Mouse (Mus musculus) forebrain, embryonic 13.5 days (tissue): ENCODE measurements around the gene Zkscan6. TPM values are rescaled to one million over a fixed set of nuclear protein-coding genes. Genes with fewer than 3 reads are reported as not detected.

Source experiments
- ATAC-seq: fragments of 200-750 bp; cut with Nextera tagmentation; 2 replicates; pipeline ENCODE4 v1.8.0; 2017
- H3K27ac ChIP-seq: fragments of 300-500 bp; sonication (generic); 2 replicates; pipeline ENCODE4 v1.5.1; 2015; ENCODE audit warnings: inconsistent platforms, mild to moderate bottlenecking, moderate library complexity
- H3K27me3 ChIP-seq: fragments of 300-500 bp; sonication (generic); 2 replicates; pipeline ENCODE4 v1.6.1; 2015; ENCODE audit warnings: mild to moderate bottlenecking, inconsistent platforms
- H3K36me3 ChIP-seq: fragments of 300-500 bp; sonication (generic); 2 replicates; pipeline ENCODE4 v1.6.1; 2015; ENCODE audit warnings: mild to moderate bottlenecking, inconsistent platforms; ENCODE audit not compliant: poor library complexity, severe bottlenecking
- H3K4me1 ChIP-seq: fragments of 300-500 bp; sonication (generic); 2 replicates; pipeline ENCODE4 v1.6.1; 2015; ENCODE audit warnings: inconsistent platforms
- H3K4me2 ChIP-seq: fragments of 300-500 bp; sonication (generic); 2 replicates; pipeline ENCODE4 v1.6.1; 2015; ENCODE audit warnings: inconsistent platforms, mild to moderate bottlenecking, moderate library complexity
- H3K4me3 ChIP-seq: fragments of 300-500 bp; sonication (generic); 2 replicates; pipeline ENCODE4 v1.5.1; 2015; ENCODE audit warnings: mild to moderate bottlenecking, inconsistent platforms
- H3K9ac ChIP-seq: fragments of 300-500 bp; sonication (generic); 2 replicates; pipeline ENCODE4 v1.6.1; 2015; ENCODE audit warnings: mild to moderate bottlenecking, inconsistent platforms
- H3K9me3 ChIP-seq: fragments of 300-500 bp; sonication (generic); replicated peaks from 2 replicates; pipeline ENCODE4 v1.6.1; 2016; ENCODE audit warnings: inconsistent platforms
- WGBS: fragments of 180-500 bp; shearing (Covaris S2); methylation state at CpG from one replicate; pipeline ENCODE4 v1.1.7; 2015; 5-methylcytosine and 5-hydroxymethylcytosine counted together
- polyA plus RNA-seq: library from polyadenylated mRNA; unstranded; fragments of >200 nt; fragmentation: Nextera tagmentation; extraction: Ambion mirVana; gene quantifications from 2 replicates; pipeline ENCODE4 v1.2.1, GENCODE M21; 2015

Gene Zkscan6
- polyA plus RNA-seq, 1 experiment from 2014 or later, result 19.3 TPM

DNA sequence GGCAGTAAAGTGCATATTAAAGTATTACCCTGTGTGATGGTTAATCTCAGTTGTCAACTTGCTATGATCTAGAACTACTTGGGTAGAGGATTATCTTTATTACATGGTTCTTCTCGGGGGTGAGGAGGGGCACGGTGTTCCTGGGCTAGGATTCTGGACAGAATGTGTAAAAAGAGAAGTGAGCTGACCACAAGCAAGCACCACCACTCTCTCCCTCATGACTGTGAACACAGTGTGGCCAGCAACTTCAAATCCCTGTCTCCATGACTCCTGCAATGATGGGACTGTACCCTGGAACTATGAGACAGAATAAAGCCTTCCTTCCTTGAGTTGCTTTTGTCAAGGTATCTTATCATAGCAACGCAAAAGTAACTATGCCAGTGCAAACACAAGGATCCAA is 25.4 kb upstream of the Zkscan6 start:
- no peak overlapping the region for H3K27ac ChIP-seq
- peaks cover 19% of the 10 kb centered on the region for H3K36me3 ChIP-seq
- no peak overlapping the region for H3K4me3 ChIP-seq
- WGBS, result 97% methylated on average over 3 of the region's 3 CpGs
- H3K4me1 ChIP-seq, result peaks cover 8% of the 10 kb centered on the region
- no peak for ATAC-seq
- H3K9me3 ChIP-seq, result no peaks in the 10 kb centered on the region
- H3K27me3 ChIP-seq, result no peaks in the 10 kb centered on the region
- no peak overlapping the region for H3K9ac ChIP-seq
- H3K4me2 ChIP-seq, result no peak overlapping the region

DNA sequence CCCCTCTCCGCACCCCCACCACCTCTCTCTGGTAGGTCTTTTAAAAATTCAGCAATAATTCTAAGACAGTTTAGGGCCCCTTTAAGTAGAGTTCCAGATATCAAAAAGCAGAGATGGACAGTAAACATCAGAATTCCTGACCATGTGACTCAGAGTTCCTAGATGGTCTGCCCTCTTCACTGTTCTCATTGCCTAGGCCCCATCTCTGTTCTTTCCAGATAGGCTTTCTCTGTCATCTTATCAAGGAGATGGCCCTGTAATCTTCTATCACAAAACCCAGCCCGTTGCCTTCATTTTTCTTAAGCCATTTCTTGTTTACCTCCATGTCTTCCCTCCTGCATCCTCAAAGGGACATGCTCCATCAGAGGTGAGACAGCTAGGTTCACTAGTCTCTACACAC is 20.8 kb upstream of the Zkscan6 start:
- Histone ChIP-seq H3K9me3 (no peaks in the 10 kb centered on the region), H3K4me1 (peaks cover 17% of the 10 kb centered on the region), H3K27me3 (no peaks in the 10 kb centered on the region), H3K36me3 (0 out of 2 replicates have a peak, but pooled peaks cover under 1% of the 10 kb centered on the region), H3K4me3 (peak overlapping the region; percentile 13; the same call in 1 of the 2 replicates), H3K9ac (no peak overlapping the region; the same call in 1 of the 2 replicates), H3K27ac (no peak overlapping the region), H3K4me2 (peak overlapping the region; percentile 82)
- 97% methylated on average over 2 of the region's 2 CpGs for WGBS
- no peak for ATAC-seq

DNA sequence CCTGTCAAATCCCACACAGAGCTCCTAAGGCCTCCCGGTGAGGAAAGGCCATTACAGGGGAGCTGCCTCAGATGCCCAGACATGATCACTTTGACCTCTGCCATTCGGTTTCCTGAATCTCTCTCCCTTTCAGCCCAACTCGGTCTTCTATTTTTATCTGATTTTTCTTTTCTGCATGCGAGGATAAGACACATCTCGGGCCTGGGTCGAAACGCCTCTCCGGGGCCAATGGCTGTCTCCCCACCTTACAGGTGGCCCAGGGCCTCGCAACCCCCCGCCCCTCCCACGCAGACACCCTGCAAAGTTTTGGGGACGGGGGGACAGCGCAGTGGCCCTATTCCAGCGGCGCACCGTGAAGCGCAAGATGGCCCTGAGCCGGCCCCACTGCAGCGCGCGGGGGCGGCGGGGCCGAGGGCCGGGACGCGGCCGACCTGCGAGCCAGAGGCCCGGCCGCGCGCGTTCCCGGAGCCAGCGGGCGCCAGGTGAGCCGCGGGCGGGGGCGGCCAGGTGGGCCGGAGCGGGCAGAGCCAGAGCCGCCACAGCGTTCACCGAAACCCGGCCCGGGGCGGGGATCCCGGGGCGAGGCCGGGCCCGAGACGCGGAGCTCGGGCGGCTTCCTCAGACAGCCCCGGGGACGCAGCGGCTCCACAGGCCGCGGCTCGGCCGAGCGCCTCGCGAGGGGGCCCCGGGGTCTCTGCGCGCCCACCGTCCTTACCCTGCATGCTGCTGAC is 19.4 kb upstream of the Zkscan6 start:
- Histone ChIP-seq H3K36me3 (no peaks in the 10 kb centered on the region), H3K9ac (peak overlapping the region; percentile 98), H3K4me2 (peak overlapping the region; percentile 82), H3K4me3 (peak overlapping the region; percentile 96), H3K4me1 (peaks cover 17% of the 10 kb centered on the region), H3K9me3 (no peaks in the 10 kb centered on the region), H3K27ac (peak overlapping the region; percentile 83), H3K27me3 (no peaks in the 10 kb centered on the region)
- WGBS, result under 1% methylated on average over 55 of the region's 71 CpGs
- peak; percentile 90 for ATAC-seq

DNA sequence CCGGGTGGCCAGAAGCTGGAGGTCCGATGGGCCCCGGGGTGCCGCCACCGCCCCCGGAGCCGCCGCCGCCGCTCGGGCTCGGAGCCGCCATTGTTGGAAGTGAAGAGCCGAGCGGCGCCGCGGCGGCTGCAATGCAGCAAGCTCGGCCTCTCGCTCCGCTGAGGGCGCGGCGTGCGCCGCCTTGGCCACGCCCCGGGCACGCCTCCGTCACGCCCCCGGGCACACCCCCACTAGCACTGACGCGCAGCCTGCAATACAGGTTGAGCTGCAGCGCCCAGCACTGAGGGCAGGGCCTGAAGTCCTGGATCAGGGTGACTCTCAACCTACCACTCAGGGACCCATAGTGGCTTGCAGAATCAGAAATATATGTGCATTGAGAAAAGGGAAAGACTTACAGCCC is 18.8 kb upstream of the Zkscan6 start, which contains the start of gene Map2k4:
Map2k4 (minus strand) TSS at position 144 of the 400 bp plus-strand sequence.
- Histone ChIP-seq H3K36me3 (no peaks in the 10 kb centered on the region), H3K4me1 (peaks cover 17% of the 10 kb centered on the region), H3K9ac (peak within 1 kb of the TSS; percentile 98), H3K9me3 (no peaks in the 10 kb centered on the region), H3K4me3 (peak within 1 kb of the TSS; percentile 96), H3K27ac (peak within 1 kb of the TSS; percentile 83), H3K27me3 (no peaks in the 10 kb centered on the region), H3K4me2 (peak within 1 kb of the TSS; percentile 82)
- peak; percentile 100 for ATAC-seq
- WGBS, result 0% methylated on average over 17 of the region's 36 CpGs

DNA sequence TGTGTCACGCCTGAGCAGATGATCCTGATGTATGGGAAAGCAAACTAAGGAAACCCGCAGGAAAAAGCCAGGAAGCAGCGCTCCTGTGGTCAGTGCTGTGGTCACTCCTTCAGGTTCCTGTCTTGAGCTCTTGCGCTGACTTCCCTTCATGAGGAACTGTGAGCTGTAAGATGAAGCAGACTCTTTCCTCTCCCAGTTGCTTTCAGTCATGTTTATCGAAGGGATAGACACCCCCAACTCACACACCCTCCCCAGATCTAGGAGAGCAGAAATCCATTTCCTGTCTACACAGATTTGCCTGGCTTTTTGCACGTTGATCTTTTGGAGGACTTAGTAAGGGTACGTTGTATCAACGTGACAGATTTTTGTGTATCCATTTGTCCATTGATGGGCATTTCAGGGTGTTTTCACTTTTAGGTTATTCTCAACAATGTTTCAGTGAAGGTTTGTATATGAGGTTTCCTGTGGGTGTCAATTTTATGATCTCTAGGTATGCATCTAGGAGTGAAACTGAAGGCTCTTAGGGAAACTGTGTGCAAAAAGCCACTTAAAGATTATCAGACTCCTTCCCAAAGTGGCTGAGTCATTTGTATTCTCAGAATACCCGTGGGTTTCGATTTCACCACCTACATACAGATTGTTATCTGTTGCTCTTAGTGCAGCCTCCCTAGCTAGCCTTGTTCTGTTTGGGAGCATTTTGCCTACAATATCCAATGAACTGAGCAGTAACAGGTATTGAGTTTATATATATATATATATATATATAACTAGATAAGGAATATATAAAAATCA is 12.4 kb upstream of the Zkscan6 start:
- no peak overlapping the region for H3K27ac ChIP-seq
- no peaks in the 10 kb centered on the region for H3K36me3 ChIP-seq
- no peak for ATAC-seq
- H3K4me1 ChIP-seq, result no peaks in the 10 kb centered on the region
- no peak overlapping the region for H3K4me3 ChIP-seq
- no peaks in the 10 kb centered on the region for H3K27me3 ChIP-seq
- H3K4me2 ChIP-seq, result no peak overlapping the region
- H3K9me3 ChIP-seq, result no peaks in the 10 kb centered on the region
- no peak overlapping the region for H3K9ac ChIP-seq
- WGBS, result 81% methylated on average over 10 of the region's 10 CpGs

DNA sequence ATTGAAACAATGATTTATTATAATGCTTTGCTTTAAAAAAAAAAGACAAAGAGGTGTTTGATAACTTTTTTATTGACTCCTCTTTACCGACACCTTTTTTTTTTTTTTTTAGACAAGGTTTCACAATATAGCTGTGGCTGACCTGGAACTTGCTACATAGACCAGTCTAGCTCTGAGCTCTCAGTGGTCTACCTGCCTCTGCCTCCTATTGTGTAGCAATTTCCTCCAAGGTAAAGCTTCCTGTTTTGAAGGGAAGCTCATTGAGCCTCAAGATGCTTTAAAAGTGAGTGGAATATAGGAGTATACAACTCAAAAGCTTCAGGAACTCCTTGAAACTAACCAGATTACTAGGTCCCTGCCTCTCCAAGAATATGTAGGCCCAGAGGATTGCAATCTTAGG is 11.1 kb upstream of the Zkscan6 start:
- H3K36me3 ChIP-seq, result no peaks in the 10 kb centered on the region
- H3K4me2 ChIP-seq, result no peak overlapping the region
- H3K9ac ChIP-seq, result no peak overlapping the region
- H3K27ac ChIP-seq, result no peak overlapping the region
- 81% methylated on average over 1 of the region's 1 CpGs for WGBS
- H3K9me3 ChIP-seq, result no peaks in the 10 kb centered on the region
- H3K4me3 ChIP-seq, result no peak overlapping the region
- ATAC-seq, result no peak
- H3K4me1 ChIP-seq, result no peaks in the 10 kb centered on the region
- H3K27me3 ChIP-seq, result no peaks in the 10 kb centered on the region

DNA sequence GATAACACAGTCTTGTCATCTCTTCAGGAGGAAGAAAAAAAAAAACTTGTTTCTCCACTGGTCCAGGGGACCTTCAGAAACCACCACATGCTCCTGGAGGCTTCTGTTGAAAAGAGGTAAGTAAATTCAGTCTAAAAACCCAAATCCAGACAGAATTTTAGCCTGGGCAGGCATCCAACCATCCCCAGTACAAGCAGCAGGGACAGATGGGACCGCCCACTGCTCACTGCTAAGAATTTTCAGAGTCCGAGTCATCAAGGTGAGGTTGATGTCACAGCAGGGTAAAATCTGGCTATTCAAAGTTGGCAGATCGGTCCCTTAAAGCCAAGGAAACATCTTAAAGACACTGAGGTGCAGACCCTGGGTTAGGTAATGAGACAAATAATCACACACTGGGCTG is 5.1 kb upstream of the Zkscan6 start:
- H3K27ac ChIP-seq, result no peak overlapping the region
- H3K9me3 ChIP-seq, result no peaks in the 10 kb centered on the region
- H3K9ac ChIP-seq, result no peak overlapping the region
- H3K27me3 ChIP-seq, result no peaks in the 10 kb centered on the region
- 63% methylated on average over 3 of the region's 3 CpGs for WGBS
- ATAC-seq, result no peak
- H3K36me3 ChIP-seq, result no peaks in the 10 kb centered on the region
- H3K4me2 ChIP-seq, result no peak overlapping the region
- 0 out of 2 replicates have a peak, but pooled peaks cover 7% of the 10 kb centered on the region for H3K4me1 ChIP-seq
- H3K4me3 ChIP-seq, result no peak overlapping the region

DNA sequence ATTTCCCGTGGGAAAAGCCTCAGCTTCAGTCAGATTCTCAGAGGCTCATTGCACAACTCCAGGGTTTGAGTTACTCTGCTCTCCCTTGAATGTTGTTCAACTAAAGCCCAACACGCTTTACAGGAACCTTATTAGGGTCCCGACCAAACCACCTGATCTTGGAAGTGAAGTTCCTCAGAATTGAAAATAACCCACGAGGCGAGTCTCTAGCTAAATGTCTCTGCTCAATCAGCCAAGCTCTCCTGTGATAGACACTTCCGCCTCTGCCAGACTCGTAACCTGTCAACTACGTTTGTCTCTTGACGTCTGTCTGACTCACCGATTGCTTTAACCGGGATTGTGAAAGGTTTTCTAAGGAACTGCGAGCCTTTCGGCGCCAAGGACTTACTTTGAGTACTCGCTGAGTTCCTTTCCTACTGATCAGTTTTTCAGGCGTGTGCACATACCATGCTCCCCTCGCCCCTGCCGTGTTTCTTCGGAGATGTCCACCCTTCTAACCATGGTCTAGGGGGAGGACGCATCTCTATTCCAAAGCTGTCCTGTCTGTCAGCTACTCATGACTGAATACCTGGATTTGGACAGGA is 562 bp upstream of the Zkscan6 start:
- Histone ChIP-seq H3K4me3 (peak overlapping the region; percentile 85), H3K4me1 (peaks cover 16% of the 10 kb centered on the region), H3K27ac (no peak overlapping the region), H3K4me2 (peak overlapping the region; percentile 91), H3K9ac (peak overlapping the region; percentile 85), H3K27me3 (no peaks in the 10 kb centered on the region), H3K9me3 (no peaks in the 10 kb centered on the region), H3K36me3 (no peaks in the 10 kb centered on the region)
- 1% methylated on average over 20 of the region's 20 CpGs for WGBS
- peak; percentile 2; the same call in 1 of the 2 replicates for ATAC-seq

DNA sequence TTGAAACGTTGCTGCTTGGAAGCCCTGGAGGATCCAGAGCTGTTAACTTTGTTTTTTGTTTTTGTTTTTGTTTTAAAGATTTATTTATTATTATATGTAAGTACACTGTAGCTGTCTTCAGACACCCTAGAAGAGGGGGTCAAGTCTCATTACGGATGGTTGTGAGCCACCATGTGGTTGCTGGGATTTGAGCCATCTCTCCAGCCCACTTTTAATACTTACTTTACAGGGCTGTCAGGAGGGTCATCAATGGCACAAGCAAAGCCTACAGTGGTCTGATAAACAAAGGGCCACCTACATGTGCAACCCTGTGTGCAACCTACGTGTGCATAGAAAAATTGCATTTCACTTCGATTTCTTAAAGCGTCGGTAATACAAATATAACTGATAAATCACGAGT is 626 bp downstream of the Zkscan6 start:
- Histone ChIP-seq H3K4me1 (peaks cover 22% of the 10 kb centered on the region), H3K9ac (peak overlapping the region; percentile 85), H3K4me3 (peak overlapping the region; percentile 85), H3K27ac (peak overlapping the region; percentile 54), H3K36me3 (no peaks in the 10 kb centered on the region), H3K27me3 (no peaks in the 10 kb centered on the region), H3K9me3 (no peaks in the 10 kb centered on the region), H3K4me2 (peak overlapping the region; percentile 91)
- peak; percentile 11; the same call in 1 of the 2 replicates for ATAC-seq
- 46% methylated on average over 7 of the region's 7 CpGs for WGBS

DNA sequence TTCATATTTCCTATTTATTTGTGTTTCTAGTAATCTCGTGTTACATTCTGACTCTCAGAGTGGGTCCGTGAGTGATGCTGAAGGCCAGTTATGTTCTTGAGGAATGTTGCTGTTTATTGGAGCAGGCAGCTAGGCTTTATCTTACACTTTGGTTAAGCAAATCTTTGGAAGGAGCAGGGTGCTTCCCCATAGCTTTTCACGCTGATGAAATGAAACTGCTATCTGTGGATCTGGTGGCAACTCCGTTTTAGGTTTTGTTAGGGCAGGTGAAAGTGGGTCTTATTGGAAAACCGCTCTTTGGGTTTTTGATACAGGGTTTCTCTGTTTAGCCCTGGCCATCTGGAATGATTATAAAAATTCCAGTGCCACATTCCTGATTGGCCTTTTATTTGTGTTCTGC is 5.1 kb downstream of the Zkscan6 start:
- H3K9me3 ChIP-seq, result no peaks in the 10 kb centered on the region
- no peak overlapping the region for H3K4me3 ChIP-seq
- H3K27me3 ChIP-seq, result no peaks in the 10 kb centered on the region
- H3K9ac ChIP-seq, result no peak overlapping the region
- peaks cover 17% of the 10 kb centered on the region for H3K36me3 ChIP-seq
- H3K4me2 ChIP-seq, result no peak overlapping the region
- no peak overlapping the region for H3K27ac ChIP-seq
- ATAC-seq, result no peak
- WGBS, result 20% methylated on average over 5 of the region's 5 CpGs
- peaks cover 26% of the 10 kb centered on the region for H3K4me1 ChIP-seq

DNA sequence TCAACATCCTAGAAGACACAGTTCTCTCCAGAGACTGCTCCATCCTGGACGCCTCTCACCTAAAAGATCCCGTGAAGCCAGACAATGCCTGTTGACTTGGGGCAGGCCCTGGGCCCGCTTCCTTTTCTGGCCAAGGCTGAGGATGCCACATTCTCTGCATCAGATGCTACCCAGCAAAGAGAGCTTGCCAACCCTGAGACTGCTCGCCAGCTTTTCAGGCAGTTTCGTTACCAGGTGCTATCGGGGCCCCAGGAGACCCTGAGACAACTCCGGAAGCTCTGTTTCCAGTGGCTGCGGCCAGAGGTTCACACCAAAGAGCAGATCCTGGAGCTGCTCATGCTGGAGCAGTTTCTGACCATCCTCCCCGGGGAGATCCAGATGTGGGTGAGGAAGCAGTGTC is 7.4 kb downstream of the Zkscan6 start:
- H3K36me3 ChIP-seq, result peaks cover 27% of the 10 kb centered on the region
- H3K9ac ChIP-seq, result no peak overlapping the region
- ATAC-seq, result no peak
- peaks cover 21% of the 10 kb centered on the region for H3K4me1 ChIP-seq
- WGBS, result 90% methylated on average over 9 of the region's 9 CpGs
- H3K4me3 ChIP-seq, result no peak overlapping the region
- H3K27me3 ChIP-seq, result no peaks in the 10 kb centered on the region
- no peak overlapping the region for H3K27ac ChIP-seq
- H3K4me2 ChIP-seq, result no peak overlapping the region
- H3K9me3 ChIP-seq, result no peaks in the 10 kb centered on the region

DNA sequence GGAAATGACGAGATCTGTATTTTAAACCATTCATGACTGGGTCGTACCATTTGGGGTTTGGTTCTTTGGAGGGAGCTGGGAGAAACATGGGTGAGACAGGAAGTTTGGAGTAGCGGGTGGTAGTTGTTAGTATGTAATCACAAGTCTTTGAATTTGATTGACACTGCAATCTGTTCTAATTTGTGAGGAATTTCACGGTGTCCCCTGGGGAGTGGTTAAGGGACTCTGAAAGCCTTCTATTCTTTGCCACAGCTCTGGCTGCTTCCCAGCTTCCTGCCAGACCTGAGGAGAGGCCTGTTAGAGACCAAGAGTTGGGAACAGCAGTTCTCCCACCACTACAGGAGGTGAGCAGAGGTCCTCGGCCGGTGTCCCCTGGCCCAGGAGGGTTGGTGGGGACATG is 9.3 kb downstream of the Zkscan6 start:
- H3K36me3 ChIP-seq, result peaks cover 30% of the 10 kb centered on the region
- 60% methylated on average over 6 of the region's 6 CpGs for WGBS
- H3K4me1 ChIP-seq, result peaks cover 17% of the 10 kb centered on the region
- H3K27ac ChIP-seq, result peak overlapping the region; percentile 74
- ATAC-seq, result peak; percentile 56
- H3K9me3 ChIP-seq, result no peaks in the 10 kb centered on the region
- H3K9ac ChIP-seq, result no peak overlapping the region
- no peaks in the 10 kb centered on the region for H3K27me3 ChIP-seq
- H3K4me3 ChIP-seq, result no peak overlapping the region
- no peak overlapping the region for H3K4me2 ChIP-seq
